Mouse (Mus musculus): ENCODE data around the gene Chst8. TPM values are rescaled to one million over a fixed set of nuclear protein-coding genes. Genes with fewer than 3 reads are reported as not detected.

Gene Chst8
- total RNA-seq, 2 experiments from 2014 or later, result not detected

- ATAC-seq (replicated peaks; ENCODE audit: low FRiP score, poor library complexity, severe bottlenecking), result no peak
Measured at GRCm38 (mm10) chr7:34721650-34722048, 90.9 kb downstream of the Chst8 start.

- no peak for ATAC-seq (replicated peaks; ENCODE audit: low FRiP score, poor library complexity, severe bottlenecking)
Measured at GRCm38 (mm10) chr7:34720882-34721649, 91.4 kb downstream of the Chst8 start.

- no peak for ATAC-seq (replicated peaks; ENCODE audit: low FRiP score, poor library complexity, severe bottlenecking)
Measured at GRCm38 (mm10) chr7:34719599-34719998, 92.9 kb downstream of the Chst8 start.

- ATAC-seq (replicated peaks; ENCODE audit: low FRiP score, poor library complexity, severe bottlenecking), result no peak
Measured at GRCm38 (mm10) chr7:34718651-34719050, 93.9 kb downstream of the Chst8 start.

- no peak for ATAC-seq (replicated peaks; ENCODE audit: low FRiP score, poor library complexity, severe bottlenecking)
Measured at GRCm38 (mm10) chr7:34717161-34717810, 95.2 kb downstream of the Chst8 start.

GRCm38 (mm10) chr7:34714848-34715460 is 97.6 kb downstream of the Chst8 start:
- ATAC-seq (replicated peaks; ENCODE audit: low FRiP score, poor library complexity, severe bottlenecking), result no peak

- no peak for ATAC-seq (replicated peaks; ENCODE audit: low FRiP score, poor library complexity, severe bottlenecking)
Measured at GRCm38 (mm10) chr7:34709111-34709510, 103.4 kb downstream of the Chst8 start.

- ATAC-seq (replicated peaks; ENCODE audit: low FRiP score, poor library complexity, severe bottlenecking), result no peak
Measured at GRCm38 (mm10) chr7:34704401-34704800, 108.1 kb downstream of the Chst8 start.

- no peak for ATAC-seq (replicated peaks; ENCODE audit: low FRiP score, poor library complexity, severe bottlenecking)
Measured at GRCm38 (mm10) chr7:34703437-34703836, 109.1 kb downstream of the Chst8 start.

GRCm38 (mm10) chr7:34702718-34703351 is 109.7 kb downstream of the Chst8 start:
- ATAC-seq (replicated peaks; ENCODE audit: low FRiP score, poor library complexity, severe bottlenecking), result no peak

GRCm38 (mm10) chr7:34699888-34700287 is 112.6 kb downstream of the Chst8 start:
- ATAC-seq (replicated peaks; ENCODE audit: low FRiP score, poor library complexity, severe bottlenecking), result no peak

- no peak for ATAC-seq (replicated peaks; ENCODE audit: low FRiP score, poor library complexity, severe bottlenecking)
Measured at GRCm38 (mm10) chr7:34698221-34698620, 114.3 kb downstream of the Chst8 start.

GRCm38 (mm10) chr7:34696086-34696485 is 116.4 kb downstream of the Chst8 start:
- ATAC-seq (replicated peaks; ENCODE audit: low FRiP score, poor library complexity, severe bottlenecking), result no peak

- ATAC-seq (replicated peaks; ENCODE audit: low FRiP score, poor library complexity, severe bottlenecking), result no peak
Measured at GRCm38 (mm10) chr7:34694898-34695297, 117.6 kb downstream of the Chst8 start.

- no peak for ATAC-seq (replicated peaks; ENCODE audit: low FRiP score, poor library complexity, severe bottlenecking)
Measured at GRCm38 (mm10) chr7:34693916-34694315, 118.6 kb downstream of the Chst8 start.

GRCm38 (mm10) chr7:34693072-34693471 is 119.4 kb downstream of the Chst8 start:
- no peak for ATAC-seq (replicated peaks; ENCODE audit: low FRiP score, poor library complexity, severe bottlenecking)

GRCm38 (mm10) chr7:34690111-34690510 is 122.4 kb downstream of the Chst8 start:
- no peak for ATAC-seq (replicated peaks; ENCODE audit: low FRiP score, poor library complexity, severe bottlenecking)

- ATAC-seq (replicated peaks; ENCODE audit: low FRiP score, poor library complexity, severe bottlenecking), result no peak
Measured at GRCm38 (mm10) chr7:34689028-34689427, 123.5 kb downstream of the Chst8 start.

GRCm38 (mm10) chr7:34685801-34686200 is 126.7 kb downstream of the Chst8 start:
- no peak for ATAC-seq (replicated peaks; ENCODE audit: low FRiP score, poor library complexity, severe bottlenecking)

GRCm38 (mm10) chr7:34685176-34685575 is 127.3 kb downstream of the Chst8 start:
- ATAC-seq (replicated peaks; ENCODE audit: low FRiP score, poor library complexity, severe bottlenecking), result no peak

Measured in erythroblast, adult 5-6 weeks (primary cell).